Mouse (Mus musculus) right cerebral cortex, postnatal 36 days (tissue): ENCODE data around the gene Gm49361.
A peak's percentile ranks its signal among the peaks of the same experiment; 100 is the strongest.
"Not testable (repeated sequence)": the region's sequence is repeated elsewhere in the genome, so short reads cannot be mapped to it uniquely, and the experiment has no call there.

Experiments used
- DNase-seq, 2 experiments: peaks; one replicate each; pipeline ENCODE4 v3.0.0; 2022; ENCODE audit warnings: low spot score in 2 of 2, mixed read lengths in 1 of 2

The Gm49361 gene

GRCm38 (mm10) chr14:57746001-57746771 is at the start of gene Gm49361:
Gene Gm49361 (minus strand): TSS chr14:57746103.
- peak; percentile 68 to 75 for DNase-seq

- DNase-seq, result no peak
Observed at GRCm38 (mm10) chr14:57791171-57791570, 45.3 kb upstream of the Gm49361 start.

- DNase-seq, result no peak
Observed at GRCm38 (mm10) chr14:57789759-57790158, 43.9 kb upstream of the Gm49361 start.

- no peak for DNase-seq
Observed at GRCm38 (mm10) chr14:57789311-57789710, 43.4 kb upstream of the Gm49361 start.

GRCm38 (mm10) chr14:57787406-57787805 is 41.5 kb upstream of the Gm49361 start:
- DNase-seq, result no peak

GRCm38 (mm10) chr14:57772157-57772815 is 26.4 kb upstream of the Gm49361 start:
- DNase-seq, result no peak

GRCm38 (mm10) chr14:57769102-57769501 is 23.2 kb upstream of the Gm49361 start:
- DNase-seq, result no peak

- DNase-seq, result no peak
Observed at GRCm38 (mm10) chr14:57760447-57761412, 14.8 kb upstream of the Gm49361 start.

- DNase-seq, result no peak
Observed at GRCm38 (mm10) chr14:57758237-57758636, 12.3 kb upstream of the Gm49361 start, which contains the start of gene Lats2. Gene Lats2 (minus strand): TSS chr14:57758388.

- DNase-seq, result no peak
Observed at GRCm38 (mm10) chr14:57756094-57756493, 10.2 kb upstream of the Gm49361 start.

GRCm38 (mm10) chr14:57755661-57756060 is 9.8 kb upstream of the Gm49361 start:
- DNase-seq, result no peak

- no peak for DNase-seq
Observed at GRCm38 (mm10) chr14:57753351-57753992, 7.6 kb upstream of the Gm49361 start.

- not testable (repeated sequence) for DNase-seq
Observed at GRCm38 (mm10) chr14:57751006-57751405, 5.1 kb upstream of the Gm49361 start.

- no peak for DNase-seq
Observed at GRCm38 (mm10) chr14:57749501-57749900, 3.6 kb upstream of the Gm49361 start.

GRCm38 (mm10) chr14:57745291-57745969 is 473 bp downstream of the Gm49361 start:
- DNase-seq, result peak in 1 of 2 experiments; percentile 5

- no peak for DNase-seq
Observed at GRCm38 (mm10) chr14:57744547-57744946, 1.4 kb downstream of the Gm49361 start.

- no peak for DNase-seq
Observed at GRCm38 (mm10) chr14:57740651-57741050, 5.3 kb downstream of the Gm49361 start.

- no peak for DNase-seq
Observed at GRCm38 (mm10) chr14:57737089-57737488, 8.8 kb downstream of the Gm49361 start.

- no peak for DNase-seq
Observed at GRCm38 (mm10) chr14:57736141-57736540, 9.8 kb downstream of the Gm49361 start.

- no peak for DNase-seq
Observed at GRCm38 (mm10) chr14:57732668-57733293, 13.1 kb downstream of the Gm49361 start.
